Mouse (Mus musculus): Measurements from ENCODE around the gene Wdtc1. TPM values are rescaled to one million over a fixed set of nuclear protein-coding genes. Genes with fewer than 3 reads are reported as not detected.

Wdtc1 gene
- polyA plus RNA-seq, 1 experiment from 2014 or later, result 21.0 TPM

DNA sequence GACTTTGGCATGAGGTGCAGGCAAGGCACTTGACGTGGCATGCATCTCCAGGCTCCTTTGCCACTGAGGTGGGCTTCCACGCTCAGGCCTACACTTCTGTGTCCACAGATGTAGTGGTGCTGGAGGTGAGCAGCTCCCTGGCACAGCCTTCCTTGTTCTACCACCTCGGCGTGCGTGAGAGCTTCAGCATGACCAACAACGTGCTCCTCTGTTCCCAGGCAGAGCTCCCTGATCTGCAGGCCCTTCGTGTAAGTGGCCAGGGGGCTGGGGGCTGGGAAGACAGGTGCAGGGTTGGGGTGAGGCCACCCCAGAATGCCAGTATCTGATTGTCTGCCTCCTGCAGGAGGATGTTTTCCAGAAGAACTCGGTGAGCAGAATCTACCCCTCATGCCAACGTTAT is 110.6 kb downstream of the Wdtc1 start:
- ATAC-seq (replicated peaks; ENCODE audit: low FRiP score) (no peak), DNase-seq (ENCODE audit: low spot score) (no peak)
- Histone ChIP-seq H3K4me2 (ENCODE audit: low read depth, low read length, severe bottlenecking) (no peak overlapping the region), H3K4me1 (replicated peaks; ENCODE audit: control insufficient read depth, insufficient read depth, low read length) (peaks cover 6% of the 10 kb centered on the region; the same call in 1 of the 2 replicates), H3K27me3 (ENCODE audit: control insufficient read depth, insufficient read depth, low read length) (peaks cover 31% of the 10 kb centered on the region), H3K36me3 (ENCODE audit: control insufficient read depth, insufficient read depth, low read length) (no peaks in the 10 kb centered on the region), H3K9ac (ENCODE audit: low read length) (no peak overlapping the region), H3K9me3 (ENCODE audit: control insufficient read depth, low read length) (no peaks in the 10 kb centered on the region), H3K4me3 (ENCODE audit: low read depth, low read length) (no peak overlapping the region), H3K27ac (ENCODE audit: low read depth, low read length) (no peak overlapping the region)
- 58% methylated on average over 9 of the region's 9 CpGs for WGBS

Small RNAs within 50 kb of the gene (microRNA-seq; reads per million reads assigned to microRNA genes)
- gene Mir5122 (ENCODE audit: insufficient number of aligned reads), result 4.2 reads per million

Other genes with a start within 250 kb of the Wdtc1 start
- gene Wasf2, start 223.0 kb downstream of the Wdtc1 start, polyA plus RNA-seq (2014; fragmentation: Nextera tagmentation; extraction: Ambion mirVana), result 28.8 and 33.2 TPM in 2 replicates
- not detected in 2 replicates for gene Cd164l2, start 141.3 kb downstream of the Wdtc1 start, polyA plus RNA-seq (2014; fragmentation: Nextera tagmentation; extraction: Ambion mirVana)
- gene Gpr3, start 140.9 kb downstream of the Wdtc1 start, polyA plus RNA-seq (2014; fragmentation: Nextera tagmentation; extraction: Ambion mirVana), result 0.37 TPM in 1 of 2 replicates, not detected in the other
- gene Map3k6, start 112.7 kb downstream of the Wdtc1 start, polyA plus RNA-seq (2014; fragmentation: Nextera tagmentation; extraction: Ambion mirVana), result 1.2 and 3.0 TPM in 2 replicates
- 1.5 and 2.8 TPM in 2 replicates for gene Sytl1, start 90.4 kb downstream of the Wdtc1 start, polyA plus RNA-seq (2014; fragmentation: Nextera tagmentation; extraction: Ambion mirVana)
- gene Tmem222, start 75.7 kb downstream of the Wdtc1 start, polyA plus RNA-seq (2014; fragmentation: Nextera tagmentation; extraction: Ambion mirVana), result 80.6 and 90.9 TPM in 2 replicates
- gene Slc9a1, start 16.2 kb upstream of the Wdtc1 start, polyA plus RNA-seq (2014; fragmentation: Nextera tagmentation; extraction: Ambion mirVana), result 7.4 and 9.4 TPM in 2 replicates
- gene Tent5b, start 126.7 kb upstream of the Wdtc1 start, polyA plus RNA-seq (2014; fragmentation: Nextera tagmentation; extraction: Ambion mirVana), result 0.76 and 0.80 TPM in 2 replicates
- 1.8 and 1.9 TPM in 2 replicates for gene Trnp1, start 145.1 kb upstream of the Wdtc1 start, polyA plus RNA-seq (2014; fragmentation: Nextera tagmentation; extraction: Ambion mirVana)
- 1.1 and 2.1 TPM in 2 replicates for gene Kdf1, start 165.5 kb upstream of the Wdtc1 start, polyA plus RNA-seq (2014; fragmentation: Nextera tagmentation; extraction: Ambion mirVana)
- gene Nudc, start 192.5 kb upstream of the Wdtc1 start, polyA plus RNA-seq (2014; fragmentation: Nextera tagmentation; extraction: Ambion mirVana), result 348 and 363 TPM in 2 replicates
- 0.16 TPM in 1 of 2 replicates, not detected in the other for gene Nr0b2, start 199.9 kb upstream of the Wdtc1 start, polyA plus RNA-seq (2014; fragmentation: Nextera tagmentation; extraction: Ambion mirVana)
- gene Gpatch3, start 221.3 kb upstream of the Wdtc1 start, polyA plus RNA-seq (2014; fragmentation: Nextera tagmentation; extraction: Ambion mirVana), result 9.2 and 9.3 TPM in 2 replicates
- gene Gpn2, start 230.9 kb upstream of the Wdtc1 start, polyA plus RNA-seq (2014; fragmentation: Nextera tagmentation; extraction: Ambion mirVana), result 28.6 and 31.8 TPM in 2 replicates
- 11.6 and 15.7 TPM in 2 replicates for gene Sfn, start 248.7 kb upstream of the Wdtc1 start, polyA plus RNA-seq (2014; fragmentation: Nextera tagmentation; extraction: Ambion mirVana)

Measured in forebrain, embryonic 11.5 days (tissue).